Mouse (Mus musculus): ENCODE measurements at regions not wholly inside any gene's neighbourhood (a gene's known extent, or its start where the extent isn't known, plus 50 kb on each side); places are given as distances from the start of the nearest gene placed in this dataset.

DNA sequence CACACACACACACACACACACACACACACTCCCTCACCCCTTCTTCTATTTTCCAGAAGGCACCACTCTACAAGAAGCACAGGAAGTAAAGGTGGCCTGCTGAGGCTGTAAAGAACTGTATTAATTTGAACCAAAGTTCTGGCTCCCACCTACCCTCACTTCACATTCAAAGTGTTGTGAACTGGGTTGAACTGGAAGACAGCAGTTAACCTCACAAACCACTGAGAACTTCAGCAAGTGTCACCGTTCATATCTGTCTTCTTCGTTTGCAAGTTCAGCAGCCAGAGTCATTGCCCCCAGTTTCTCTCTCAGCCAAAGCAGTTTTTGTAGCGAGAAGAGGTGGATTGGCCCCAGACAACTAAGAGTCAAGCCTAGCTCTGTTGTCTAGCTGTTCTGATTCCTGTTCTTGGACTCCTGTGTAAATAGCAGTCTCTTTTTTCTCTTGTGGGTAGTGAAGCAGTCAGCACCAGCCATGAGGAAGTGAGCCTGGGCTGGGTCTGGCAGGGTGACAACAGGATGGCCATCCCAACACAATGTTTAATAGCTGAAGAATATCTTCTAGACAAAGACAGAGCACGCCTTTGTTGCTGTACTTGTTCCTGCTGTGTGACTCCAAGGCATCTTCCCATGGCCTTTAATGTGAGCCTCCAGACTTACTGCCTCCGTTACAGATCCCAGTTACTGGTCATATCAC, 452.0 kb upstream of the Meis1 start:
- WGBS: 86% methylated on average over 5 of the region's 5 CpGs
- Histone ChIP-seq H3K4me3 (no peak overlapping the region), H3K27me3 (ENCODE audit: poor library complexity, severe bottlenecking) (no peaks in the 10 kb centered on the region), H3K9me3 (no peaks in the 10 kb centered on the region), H3K4me1 (peaks cover 7% of the 10 kb centered on the region), H3K27ac (no peak overlapping the region), H3K36me3 (replicated peaks) (no peaks in the 10 kb centered on the region)
- no peak for DNase-seq (ENCODE audit: extremely low spot score, low spot score)

DNA sequence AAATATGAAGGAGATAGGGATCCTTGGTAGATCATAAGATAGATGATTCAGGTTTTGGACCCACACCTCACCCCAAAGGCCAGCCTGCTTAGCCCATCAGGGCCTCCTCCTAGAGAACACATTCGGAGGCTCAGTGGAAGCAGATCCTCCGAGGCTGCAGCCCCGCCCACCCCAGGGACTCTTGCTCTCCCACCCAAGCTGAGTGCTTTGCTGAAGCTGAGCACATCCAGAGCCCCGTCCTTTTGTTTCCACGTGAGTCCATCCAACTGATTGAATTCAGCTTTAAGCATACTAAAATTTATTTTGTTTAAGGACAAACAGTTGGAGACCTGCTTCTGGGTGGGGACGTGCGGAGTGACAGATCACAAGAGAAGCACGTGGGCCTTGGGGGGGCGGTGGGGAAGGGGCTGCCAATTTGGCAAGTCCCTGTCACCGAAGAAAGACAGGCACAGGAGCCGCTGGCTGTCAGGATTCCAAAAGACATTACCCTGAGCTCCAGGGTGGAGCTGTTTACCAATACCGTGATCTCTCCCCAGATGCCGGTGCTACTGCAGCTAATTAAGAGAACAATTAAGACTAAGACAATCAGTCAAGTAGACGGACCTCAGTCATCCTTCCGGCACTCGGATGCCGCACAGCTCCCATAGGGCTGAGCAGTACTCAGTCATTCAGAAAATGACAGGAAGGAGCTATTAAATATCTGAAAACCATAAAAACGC, 448.9 kb upstream of the Spred2 start:
- Histone ChIP-seq H3K27ac (no peak overlapping the region), H3K4me1 (peaks cover 7% of the 10 kb centered on the region), H3K36me3 (replicated peaks) (no peaks in the 10 kb centered on the region), H3K4me3 (peak overlapping the region; percentile 20; the same call in 1 of the 2 replicates), H3K9me3 (no peaks in the 10 kb centered on the region), H3K27me3 (ENCODE audit: poor library complexity, severe bottlenecking) (no peaks in the 10 kb centered on the region)
- DNase-seq (ENCODE audit: extremely low spot score, low spot score): no peak
- WGBS: 42% methylated on average over 18 of the region's 18 CpGs

DNA sequence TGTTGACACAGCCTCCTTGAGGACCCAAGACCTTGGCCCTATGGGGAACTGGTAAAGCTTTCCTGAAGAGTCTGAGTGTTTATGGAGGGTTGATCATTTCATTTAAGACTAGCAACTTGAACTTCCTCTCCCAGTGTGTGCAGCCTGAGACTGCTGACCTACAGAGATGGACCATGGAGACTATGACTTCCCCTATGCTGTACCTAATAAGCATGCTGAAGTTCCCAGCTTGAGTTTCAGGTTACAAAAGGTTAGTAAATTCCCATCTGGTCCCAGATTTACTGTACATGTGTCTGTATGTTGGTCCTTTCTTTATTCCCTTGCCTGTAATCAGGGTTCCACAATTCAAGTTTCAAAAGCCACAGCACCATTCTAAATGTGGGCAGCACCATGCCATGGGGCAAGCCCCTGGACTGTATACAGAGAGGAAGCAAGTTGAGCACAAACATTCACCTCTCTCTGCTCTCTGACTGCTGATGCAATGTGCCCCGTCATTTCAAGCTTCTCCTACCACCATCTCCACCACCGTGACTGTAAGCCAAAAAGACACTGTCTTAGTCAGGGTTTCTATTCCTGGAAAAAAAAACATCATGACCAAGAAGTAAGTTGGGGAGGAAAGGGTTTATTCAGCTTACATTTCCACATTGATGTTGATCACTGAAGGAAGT, 431.0 kb upstream of the Spred2 start:
- no peak for DNase-seq (ENCODE audit: extremely low spot score, low spot score)
- whole genome bisulfite sequencing: 82% methylated on average over 2 of the region's 2 CpGs

DNA sequence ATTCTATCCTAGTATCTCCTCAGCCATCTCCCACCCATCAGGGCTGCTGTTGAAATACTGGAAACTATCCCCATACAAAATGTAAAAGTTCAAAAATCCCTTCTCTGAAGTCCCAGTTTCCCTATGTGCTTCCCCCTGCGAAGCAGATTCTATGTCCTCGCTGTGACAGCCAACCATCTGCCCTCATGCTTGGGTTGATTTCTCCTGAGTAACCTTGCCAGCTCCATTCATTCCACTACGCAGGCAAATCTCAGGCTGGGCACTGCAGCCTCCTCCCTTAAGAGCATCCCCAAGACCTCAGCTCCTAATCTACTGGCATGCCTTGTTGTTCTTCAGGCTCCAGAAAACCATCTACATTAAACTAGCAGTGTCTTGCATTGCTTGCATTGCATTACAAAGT, 402.5 kb upstream of the Spred2 start:
- Histone ChIP-seq H3K4me3 (no peak overlapping the region), H3K27me3 (ENCODE audit: poor library complexity, severe bottlenecking) (peaks cover 50% of the 10 kb centered on the region), H3K4me1 (peaks cover 15% of the 10 kb centered on the region), H3K27ac (no peak overlapping the region), H3K9me3 (no peaks in the 10 kb centered on the region), H3K36me3 (replicated peaks) (no peaks in the 10 kb centered on the region)
- 97% methylated on average over 3 of the region's 3 CpGs for WGBS
- DNase-seq (ENCODE audit: extremely low spot score, low spot score): no peak

More for the DNA sequence above, 431.0 kb upstream of the Spred2 start:
- no peaks in the 10 kb centered on the region for H3K36me3 ChIP-seq (replicated peaks)
- no peaks in the 10 kb centered on the region for H3K27me3 ChIP-seq (ENCODE audit: poor library complexity, severe bottlenecking)
- no peak overlapping the region for H3K4me3 ChIP-seq
- no peaks in the 10 kb centered on the region for H3K9me3 ChIP-seq
- no peak overlapping the region for H3K27ac ChIP-seq
- H3K4me1 ChIP-seq: no peaks in the 10 kb centered on the region

DNA sequence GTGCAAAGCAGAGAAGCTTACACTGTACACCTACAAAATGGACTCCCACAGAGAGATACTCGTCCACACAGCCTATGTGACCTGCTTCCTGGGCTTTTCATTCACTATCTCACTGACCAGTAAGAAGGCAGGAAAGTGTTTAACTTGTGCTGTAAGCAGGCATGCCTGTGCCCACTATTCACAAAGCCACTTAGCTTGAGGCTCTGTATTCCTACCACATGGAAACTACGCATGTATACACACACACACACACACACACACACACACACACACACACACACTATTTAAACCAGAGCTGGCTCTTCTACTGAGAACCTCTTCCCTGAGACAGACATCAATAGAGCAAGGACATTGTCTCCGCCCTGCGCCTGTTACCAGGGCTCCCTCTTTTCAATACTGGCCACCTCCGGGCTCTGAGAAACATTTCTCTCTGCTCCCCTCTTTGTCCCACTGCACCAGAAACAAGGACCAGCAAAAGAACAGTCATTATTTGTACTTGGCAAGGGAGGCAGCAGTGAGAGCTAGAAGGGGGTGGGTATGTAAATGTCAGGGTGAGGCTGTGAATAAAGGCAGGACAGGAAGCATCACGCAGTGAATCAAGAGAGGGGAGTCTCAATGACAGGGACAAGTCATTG, 400.2 kb upstream of the Spred2 start:
- Histone ChIP-seq H3K4me3 (no peak overlapping the region), H3K36me3 (replicated peaks) (no peaks in the 10 kb centered on the region), H3K27ac (no peak overlapping the region), H3K27me3 (ENCODE audit: poor library complexity, severe bottlenecking) (peaks cover 66% of the 10 kb centered on the region), H3K9me3 (no peaks in the 10 kb centered on the region), H3K4me1 (peaks cover 18% of the 10 kb centered on the region)
- WGBS: 30% methylated on average over 6 of the region's 6 CpGs
- DNase-seq (ENCODE audit: extremely low spot score, low spot score): peak; percentile 45

DNA sequence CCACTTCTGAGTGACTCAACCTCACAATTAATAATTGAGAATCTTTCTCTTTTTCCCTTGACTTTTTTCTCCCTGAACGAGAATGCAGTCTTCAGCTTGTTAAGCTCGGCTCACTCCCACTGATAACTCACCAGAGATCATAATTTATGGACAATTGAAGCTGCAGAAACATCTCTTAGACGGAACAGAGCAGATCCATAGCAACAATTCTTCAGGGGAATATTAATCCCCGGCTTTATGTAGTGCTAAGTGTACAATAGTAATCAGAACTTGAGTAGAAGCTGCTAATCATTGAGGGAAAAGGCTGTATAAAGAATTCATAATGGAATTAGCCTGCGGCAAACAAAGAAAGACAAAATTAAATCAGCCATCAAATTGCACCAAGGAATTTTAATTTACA, 395.0 kb upstream of the Spred2 start:
- Histone ChIP-seq H3K4me1 (peaks cover 45% of the 10 kb centered on the region), H3K36me3 (replicated peaks) (no peaks in the 10 kb centered on the region), H3K9me3 (no peaks in the 10 kb centered on the region), H3K4me3 (no peak overlapping the region), H3K27me3 (ENCODE audit: poor library complexity, severe bottlenecking) (peaks cover 78% of the 10 kb centered on the region), H3K27ac (no peak overlapping the region)
- 59% methylated on average over 5 of the region's 5 CpGs for WGBS
- DNase-seq (ENCODE audit: extremely low spot score, low spot score): no peak

DNA sequence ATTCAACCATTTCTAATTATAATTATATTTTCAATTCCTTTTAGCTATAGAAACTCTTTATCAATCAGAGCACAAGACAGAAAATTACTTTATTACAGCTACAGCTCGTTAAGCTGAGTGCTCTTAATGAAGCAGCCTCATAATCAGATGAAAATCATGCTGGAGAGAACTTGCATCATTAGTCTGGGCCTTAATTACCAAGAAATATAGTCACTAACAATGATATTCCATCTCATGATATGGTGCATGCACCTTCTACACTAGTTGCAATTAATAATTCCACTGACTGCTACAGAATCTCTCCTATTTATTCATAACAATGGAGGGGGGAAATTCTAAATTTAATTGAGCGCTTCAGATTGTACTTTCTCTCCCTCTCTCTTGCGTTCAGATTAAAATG, 393.5 kb upstream of the Spred2 start:
- H3K27ac ChIP-seq: no peak overlapping the region
- peaks cover 74% of the 10 kb centered on the region for H3K27me3 ChIP-seq (ENCODE audit: poor library complexity, severe bottlenecking)
- no peaks in the 10 kb centered on the region for H3K9me3 ChIP-seq
- no peaks in the 10 kb centered on the region for H3K36me3 ChIP-seq (replicated peaks)
- H3K4me1 ChIP-seq: peaks cover 39% of the 10 kb centered on the region
- WGBS: 79% methylated on average over 3 of the region's 3 CpGs
- no peak overlapping the region for H3K4me3 ChIP-seq
- no peak for DNase-seq (ENCODE audit: extremely low spot score, low spot score)

DNA sequence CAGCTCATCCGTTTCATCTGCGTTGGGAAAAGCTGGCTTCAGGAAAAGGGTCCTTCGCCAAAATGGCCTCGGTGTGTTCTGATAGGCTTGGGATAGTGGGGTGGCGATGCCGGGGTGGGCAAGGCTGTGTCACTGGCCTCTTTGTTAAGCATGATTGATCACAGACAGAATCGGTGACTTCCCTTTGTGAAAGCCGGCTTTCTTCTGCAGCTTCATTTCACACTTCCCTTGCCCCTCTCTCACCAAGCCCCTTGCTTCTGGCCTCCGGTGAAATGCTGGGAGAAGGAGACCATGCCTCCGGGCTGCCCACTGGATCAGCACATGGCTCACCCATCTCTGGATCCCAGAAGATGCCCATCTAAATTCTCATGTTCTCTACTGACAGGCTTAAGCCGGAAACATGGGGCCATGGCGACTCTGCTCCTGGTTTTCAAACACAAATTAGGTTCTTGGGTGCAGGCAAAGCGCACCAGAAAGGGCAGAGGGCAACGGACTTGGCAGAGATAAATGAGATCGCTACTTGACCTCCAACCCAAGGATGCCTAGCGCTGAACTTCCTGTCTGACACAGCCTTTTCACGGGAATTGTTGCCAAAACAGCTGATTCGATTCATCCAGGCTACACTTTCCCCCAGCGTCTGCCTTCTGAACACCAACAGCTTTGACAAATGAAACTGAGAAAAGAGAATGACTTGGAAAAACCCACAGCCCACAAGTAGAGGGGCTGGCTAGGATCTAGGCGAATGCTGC, 392.7 kb upstream of the Spred2 start:
- Histone ChIP-seq H3K4me1 (peaks cover 39% of the 10 kb centered on the region), H3K9me3 (no peaks in the 10 kb centered on the region), H3K27ac (peak overlapping the region; percentile 74), H3K36me3 (replicated peaks) (no peaks in the 10 kb centered on the region), H3K4me3 (peak overlapping the region; percentile 27), H3K27me3 (ENCODE audit: poor library complexity, severe bottlenecking) (peaks cover 70% of the 10 kb centered on the region)
- peak; percentile 21 for DNase-seq (ENCODE audit: extremely low spot score, low spot score)
- 32% methylated on average over 20 of the region's 20 CpGs for WGBS

DNA sequence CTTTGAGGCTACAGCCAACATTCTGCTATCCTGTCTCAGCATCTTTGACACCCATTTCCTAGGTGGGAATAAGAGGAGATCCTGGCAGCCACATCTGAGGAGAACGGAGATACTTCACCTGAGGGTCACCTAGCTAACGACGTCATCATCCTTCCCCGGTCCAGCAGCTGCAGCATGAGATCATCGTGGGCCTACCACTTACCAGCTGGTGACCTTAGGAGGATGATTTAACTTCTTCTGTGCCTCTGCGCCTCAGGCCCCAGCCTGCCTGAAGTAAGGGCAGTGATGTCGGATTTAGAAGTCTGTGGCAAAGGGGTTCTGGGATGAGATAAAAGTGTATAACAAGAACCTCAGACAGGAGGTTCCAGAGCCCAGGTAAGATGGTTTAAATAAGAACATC, 391.3 kb upstream of the Spred2 start:
- H3K27ac ChIP-seq: no peak overlapping the region
- H3K4me1 ChIP-seq: peaks cover 39% of the 10 kb centered on the region
- whole genome bisulfite sequencing: 86% methylated on average over 7 of the region's 7 CpGs
- no peak overlapping the region for H3K4me3 ChIP-seq
- H3K36me3 ChIP-seq (replicated peaks): no peaks in the 10 kb centered on the region
- peaks cover 60% of the 10 kb centered on the region for H3K27me3 ChIP-seq (ENCODE audit: poor library complexity, severe bottlenecking)
- no peak for DNase-seq (ENCODE audit: extremely low spot score, low spot score)
- H3K9me3 ChIP-seq: no peaks in the 10 kb centered on the region

DNA sequence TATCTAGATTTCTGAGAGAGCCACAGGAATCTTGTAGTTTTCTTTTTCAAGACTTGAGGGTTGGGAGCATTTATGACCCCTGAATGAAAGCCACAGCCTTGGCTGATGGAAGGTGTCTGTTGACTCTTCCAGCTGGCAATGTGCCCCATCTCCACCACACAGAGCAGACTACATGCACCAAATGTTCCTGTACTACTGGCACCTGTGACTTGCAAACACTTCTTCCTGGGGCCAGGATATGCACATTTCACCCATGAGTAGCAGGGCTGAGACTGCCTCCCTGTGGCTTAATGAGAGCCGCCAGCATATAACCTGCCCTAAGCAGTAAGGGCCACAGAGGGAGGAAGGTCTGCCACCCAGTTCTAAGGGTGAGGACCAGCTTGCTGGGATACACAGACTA, 390.5 kb upstream of the Spred2 start:
- peaks cover 38% of the 10 kb centered on the region for H3K4me1 ChIP-seq
- H3K36me3 ChIP-seq (replicated peaks): no peaks in the 10 kb centered on the region
- no peak for DNase-seq (ENCODE audit: extremely low spot score, low spot score)
- WGBS: 77% methylated on average over 1 of the region's 1 CpGs
- H3K27ac ChIP-seq: no peak overlapping the region
- no peak overlapping the region for H3K4me3 ChIP-seq
- H3K27me3 ChIP-seq (ENCODE audit: poor library complexity, severe bottlenecking): peaks cover 60% of the 10 kb centered on the region
- H3K9me3 ChIP-seq: no peaks in the 10 kb centered on the region

DNA sequence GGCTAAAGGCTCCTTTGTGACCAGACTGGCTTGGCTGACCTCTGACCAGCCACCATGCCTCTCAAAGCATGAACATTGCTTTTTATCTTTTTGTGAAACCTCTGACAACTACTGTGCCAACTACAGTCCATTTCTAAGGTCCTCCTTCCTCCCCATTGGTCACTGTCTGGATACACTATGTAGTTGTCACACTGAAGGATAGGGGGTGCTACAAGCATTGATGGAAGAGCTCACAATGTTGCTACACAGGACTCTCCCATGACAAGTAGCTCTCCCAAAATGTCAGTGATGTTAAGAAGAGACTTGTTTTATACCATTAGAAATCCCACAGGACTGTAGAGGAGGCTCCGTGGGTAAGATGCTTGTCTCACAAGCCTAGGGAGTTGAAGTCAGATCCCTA, 389.0 kb upstream of the Spred2 start:
- no peaks in the 10 kb centered on the region for H3K9me3 ChIP-seq
- WGBS: 89% methylated on average over 1 of the region's 1 CpGs
- H3K27me3 ChIP-seq (ENCODE audit: poor library complexity, severe bottlenecking): peaks cover 48% of the 10 kb centered on the region
- no peak overlapping the region for H3K4me3 ChIP-seq
- H3K27ac ChIP-seq: no peak overlapping the region
- peaks cover 23% of the 10 kb centered on the region for H3K4me1 ChIP-seq
- H3K36me3 ChIP-seq (replicated peaks): no peaks in the 10 kb centered on the region
- no peak for DNase-seq (ENCODE audit: extremely low spot score, low spot score)

DNA sequence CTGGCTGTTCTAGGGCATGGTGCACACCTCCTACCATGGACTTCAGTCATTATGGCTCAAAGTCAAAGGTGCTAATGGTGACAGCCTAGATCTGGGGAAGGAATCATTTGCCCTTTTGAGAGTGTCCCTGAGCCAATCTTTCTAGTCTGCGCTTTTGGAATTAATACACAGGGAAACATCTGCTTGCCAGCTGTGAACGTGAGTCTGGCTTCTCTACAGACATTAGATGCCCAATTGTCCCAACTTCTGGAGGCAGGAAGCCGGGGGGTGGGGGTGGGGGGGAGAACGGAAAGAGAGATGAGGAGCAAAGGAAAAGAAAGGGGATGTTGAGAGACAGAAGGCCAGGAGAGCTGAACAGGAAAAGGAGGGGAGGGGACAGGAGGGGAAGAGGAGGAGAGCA, 377.9 kb upstream of the Spred2 start:
- no peaks in the 10 kb centered on the region for H3K36me3 ChIP-seq (replicated peaks)
- peaks cover 29% of the 10 kb centered on the region for H3K27me3 ChIP-seq (ENCODE audit: poor library complexity, severe bottlenecking)
- no peak for DNase-seq (ENCODE audit: extremely low spot score, low spot score)
- H3K4me1 ChIP-seq: no peaks in the 10 kb centered on the region
- WGBS: 66% methylated on average over 4 of the region's 4 CpGs
- no peaks in the 10 kb centered on the region for H3K9me3 ChIP-seq
- no peak overlapping the region for H3K4me3 ChIP-seq
- H3K27ac ChIP-seq: no peak overlapping the region

Data from forebrain, embryonic 10.5 days (tissue).